Mouse (Mus musculus) ES-Bruce4 (cell line): Measurements from ENCODE around the gene Zfp592. TPM values are rescaled to one million over a fixed set of nuclear protein-coding genes. Genes with fewer than 3 reads are reported as not detected.

Experiments used
- H3K27ac ChIP-seq: 2 replicates; pipeline ENCODE4 v1.5.1; 2012; ENCODE audit warnings: low read length, inconsistent platforms; ENCODE audit not compliant: insufficient read depth
- H3K27me3 ChIP-seq: 2 replicates; pipeline ENCODE4 v1.6.1; 2012; ENCODE audit warnings: mild to moderate bottlenecking, low read length, inconsistent platforms; ENCODE audit not compliant: control insufficient read depth, poor library complexity, insufficient read depth, severe bottlenecking
- H3K36me3 ChIP-seq: 2 replicates; pipeline ENCODE4 v1.6.1; 2012; ENCODE audit warnings: inconsistent platforms, mild to moderate bottlenecking, low read length, moderate library complexity; ENCODE audit not compliant: control insufficient read depth, poor library complexity, insufficient read depth, severe bottlenecking
- H3K4me1 ChIP-seq: one replicate; pipeline ENCODE4 v1.8.1; 2011; ENCODE audit warnings: low read length; ENCODE audit not compliant: control insufficient read depth, insufficient read depth
- H3K4me3 ChIP-seq: 2 replicates; pipeline ENCODE4 v1.5.1; 2011; ENCODE audit warnings: low read depth, mild to moderate bottlenecking, low read length
- H3K9ac ChIP-seq: 2 replicates; pipeline ENCODE4 v1.6.1; 2012; ENCODE audit warnings: low read depth, mild to moderate bottlenecking, inconsistent platforms; ENCODE audit not compliant: poor library complexity, severe bottlenecking
- H3K9me3 ChIP-seq: replicated peaks from 2 replicates; pipeline ENCODE4 v1.6.1; 2012; ENCODE audit warnings: mild to moderate bottlenecking, low read length, inconsistent platforms; ENCODE audit not compliant: control insufficient read depth, poor library complexity, insufficient read depth, severe bottlenecking
- CTCF ChIP-seq: IDR thresholded peaks from one replicate; pipeline ENCODE4 v1.8.1; 2011; ENCODE audit warnings: low read depth, low read length
- EP300 ChIP-seq: IDR thresholded peaks from 2 replicates; pipeline ENCODE4 v1.6.1; 2011; ENCODE audit warnings: low read depth, low read length; ENCODE audit not compliant: insufficient read depth
- POLR2A ChIP-seq: IDR thresholded peaks from one replicate; pipeline ENCODE4 v1.8.1; 2011; ENCODE audit warnings: low read length; ENCODE audit not compliant: insufficient read depth
- polyA plus RNA-seq: library from polyadenylated mRNA; stranded (reverse); fragments of >200 nt; gene quantifications from 2 replicates; pipeline ENCODE4 v1.2.4, GENCODE M21; 2011; ENCODE audit warnings: low read depth; ENCODE audit not compliant: missing spikeins, insufficient read depth, insufficient read length

Gene Zfp592
- polyA plus RNA-seq, result 16.8 and 20.1 TPM in 2 replicates

GRCm38 (mm10) chr7:80992980-80993833, at the start of gene Zfp592:
Zfp592 (plus strand) TSS chr7:80993681.
- no peaks in the 10 kb centered on the region for H3K4me1 ChIP-seq
- no peaks in the 10 kb centered on the region for H3K9me3 ChIP-seq
- H3K36me3 ChIP-seq, result no peaks in the 10 kb centered on the region
- H3K27me3 ChIP-seq, result no peaks in the 10 kb centered on the region
- H3K9ac ChIP-seq, result peak within 1 kb of the TSS; percentile 61
- H3K27ac ChIP-seq, result peak within 1 kb of the TSS; percentile 0; the same call in 1 of the 2 replicates
- TF ChIP-seq CTCF (no peak), EP300 (no peak), POLR2A (no peak)
- H3K4me3 ChIP-seq, result peak within 1 kb of the TSS; percentile 66

GRCm38 (mm10) chr7:80947445-80948350, 45.8 kb upstream of the Zfp592 start, which contains the start of gene Sec11a:
Sec11a (minus strand) TSS chr7:80947780.
- Histone ChIP-seq H3K27ac (peak within 1 kb of the TSS; percentile 86), H3K4me3 (peak within 1 kb of the TSS; percentile 96), H3K9ac (peak within 1 kb of the TSS; percentile 84), H3K36me3 (peaks cover 4% of the 10 kb centered on the region; the same call in 1 of the 2 replicates), H3K27me3 (no peaks in the 10 kb centered on the region), H3K4me1 (no peaks in the 10 kb centered on the region), H3K9me3 (no peaks in the 10 kb centered on the region)
- no peak for TF ChIP-seq CTCF
- 0 out of 2 replicates have a peak, but pooled peaks have one; percentile 40 for TF ChIP-seq EP300
- TF ChIP-seq POLR2A, result peak; percentile 83

GRCm38 (mm10) chr7:80951461-80951860, 42.0 kb upstream of the Zfp592 start:
- H3K9ac ChIP-seq, result no peak overlapping the region
- no peaks in the 10 kb centered on the region for H3K36me3 ChIP-seq
- H3K27me3 ChIP-seq, result no peaks in the 10 kb centered on the region
- no peak overlapping the region for H3K4me3 ChIP-seq
- H3K27ac ChIP-seq, result no peak overlapping the region
- no peaks in the 10 kb centered on the region for H3K9me3 ChIP-seq
- TF ChIP-seq POLR2A, result no peak
- no peak for TF ChIP-seq CTCF
- no peak for TF ChIP-seq EP300
- H3K4me1 ChIP-seq, result no peaks in the 10 kb centered on the region

DNA sequence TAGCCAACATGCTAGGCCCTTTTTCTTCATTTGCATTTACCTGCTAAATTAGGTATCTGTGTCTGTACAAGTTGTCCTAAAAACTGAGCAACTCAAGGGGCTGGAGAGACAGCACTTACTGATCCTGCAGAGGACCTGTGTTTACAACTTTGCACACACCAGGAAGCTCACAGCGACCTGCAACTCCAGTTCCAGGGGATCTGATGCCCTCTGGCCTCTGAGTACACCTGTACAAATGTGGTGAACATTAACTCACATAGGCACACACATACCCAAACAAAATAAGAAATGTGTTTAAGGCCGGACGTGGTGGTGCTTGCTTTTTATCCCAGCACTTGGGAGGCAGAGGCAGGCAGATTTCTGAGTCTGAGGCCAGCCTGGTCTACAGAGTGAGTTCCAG, 41.3 kb upstream of the Zfp592 start:
- H3K4me3 ChIP-seq, result no peak overlapping the region
- no peaks in the 10 kb centered on the region for H3K36me3 ChIP-seq
- no peaks in the 10 kb centered on the region for H3K9me3 ChIP-seq
- no peak overlapping the region for H3K9ac ChIP-seq
- H3K4me1 ChIP-seq, result no peaks in the 10 kb centered on the region
- H3K27ac ChIP-seq, result no peak overlapping the region
- H3K27me3 ChIP-seq, result no peaks in the 10 kb centered on the region
- TF ChIP-seq CTCF, result no peak
- no peak for TF ChIP-seq EP300
- no peak for TF ChIP-seq POLR2A

DNA sequence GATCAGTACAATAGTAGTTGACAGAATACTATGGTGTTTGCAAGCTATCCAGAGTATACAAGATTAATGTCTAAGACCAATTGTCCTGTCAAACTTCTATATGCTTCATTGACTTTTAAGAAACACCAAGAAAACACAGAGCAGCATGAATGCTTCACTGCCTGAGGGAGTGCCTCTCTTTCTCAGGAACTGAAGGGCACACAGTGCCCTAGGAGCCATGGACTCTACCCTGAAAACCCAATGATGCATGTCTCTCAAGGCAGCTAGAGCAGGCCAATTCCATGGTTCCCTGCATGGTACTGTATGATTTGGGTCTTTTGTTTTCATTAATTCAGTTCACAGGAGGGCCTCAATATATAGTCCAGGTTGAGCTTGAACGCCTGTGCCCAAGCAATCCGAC, 39.2 kb upstream of the Zfp592 start:
- H3K9me3 ChIP-seq, result no peaks in the 10 kb centered on the region
- H3K4me3 ChIP-seq, result no peak overlapping the region
- no peak overlapping the region for H3K9ac ChIP-seq
- TF ChIP-seq EP300 (no peak), CTCF (no peak), POLR2A (no peak)
- H3K27ac ChIP-seq, result no peak overlapping the region
- H3K36me3 ChIP-seq, result no peaks in the 10 kb centered on the region
- no peaks in the 10 kb centered on the region for H3K27me3 ChIP-seq
- no peaks in the 10 kb centered on the region for H3K4me1 ChIP-seq
